Mouse (Mus musculus): ENCODE measurements around the gene Reln. TPM values are rescaled to one million over a fixed set of nuclear protein-coding genes. Genes with fewer than 3 reads are reported as not detected.
A peak's percentile ranks its signal among the peaks of the same experiment; 100 is the strongest.

Gene Reln
- total RNA-seq, 2 experiments from 2014 or later = 11.0 to 13.5 TPM

DNA sequence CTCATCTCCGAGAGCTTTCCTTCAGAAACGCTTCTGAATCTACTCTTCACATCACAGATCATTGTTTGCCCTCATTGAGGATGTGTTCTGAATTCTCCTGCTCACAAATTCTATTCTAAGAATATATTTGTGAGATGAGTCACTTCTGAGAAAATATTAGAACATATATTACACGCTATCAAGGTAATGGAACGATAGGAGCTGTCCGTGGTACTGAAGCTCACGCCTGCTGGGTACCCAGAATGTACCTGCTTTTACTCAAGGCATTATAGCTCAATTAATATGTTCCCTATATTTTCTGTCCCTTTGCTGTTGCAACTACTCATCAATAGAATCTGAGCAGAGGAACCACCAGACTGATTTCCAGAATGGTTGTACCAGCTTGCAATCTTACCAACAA is 107.7 kb downstream of the Reln start:
- DNase-seq (ENCODE audit: low spot score in 2 of 2) = peak in 1 of 2 experiments; percentile 13

GRCm38 (mm10) chr5:22224515-22224914 is 120.0 kb downstream of the Reln start:
- DNase-seq (ENCODE audit: low spot score in 2 of 2) = no peak

- no peak for DNase-seq (ENCODE audit: low spot score in 2 of 2)
These were observed 120.6 kb downstream of the Reln start for GRCm38 (mm10) chr5:22223940-22224339.

DNA sequence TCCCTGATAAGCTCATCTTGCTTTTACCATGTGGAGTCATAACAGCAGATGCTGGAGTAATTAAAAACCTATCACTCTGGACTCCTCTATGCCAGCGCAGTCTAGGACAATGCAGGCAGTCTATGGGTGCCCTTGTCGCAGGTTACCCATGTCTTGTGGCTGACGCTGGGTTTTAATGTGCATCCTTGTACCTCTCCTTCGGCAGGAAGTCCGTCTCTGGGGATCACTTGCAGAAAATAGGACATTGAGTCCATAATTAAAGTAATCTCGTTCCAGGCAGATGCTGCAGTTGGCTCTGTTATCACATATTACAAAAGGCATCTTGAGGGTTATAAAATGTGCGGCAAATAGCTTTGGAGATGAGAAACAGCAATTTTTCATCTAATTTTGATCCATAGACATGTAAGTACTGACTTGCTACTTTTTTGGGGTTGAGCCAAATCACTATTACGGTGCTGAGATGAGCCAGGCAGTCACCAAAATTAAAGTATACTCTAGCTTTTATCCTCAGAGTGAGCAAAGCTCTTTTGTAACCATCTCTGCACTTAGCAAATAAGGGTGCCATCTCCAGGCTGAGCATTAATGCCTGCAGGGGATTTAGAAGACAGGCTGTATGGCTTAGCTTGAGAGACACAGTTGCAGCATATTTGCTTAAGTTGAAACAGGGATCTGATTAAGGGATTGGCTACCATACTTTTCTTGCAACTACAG is 136.0 kb downstream of the Reln start:
- no peak for DNase-seq (ENCODE audit: low spot score in 2 of 2)

GRCm38 (mm10) chr5:22197926-22198325 is 146.6 kb downstream of the Reln start:
- DNase-seq (ENCODE audit: low spot score in 2 of 2) = no peak

DNA sequence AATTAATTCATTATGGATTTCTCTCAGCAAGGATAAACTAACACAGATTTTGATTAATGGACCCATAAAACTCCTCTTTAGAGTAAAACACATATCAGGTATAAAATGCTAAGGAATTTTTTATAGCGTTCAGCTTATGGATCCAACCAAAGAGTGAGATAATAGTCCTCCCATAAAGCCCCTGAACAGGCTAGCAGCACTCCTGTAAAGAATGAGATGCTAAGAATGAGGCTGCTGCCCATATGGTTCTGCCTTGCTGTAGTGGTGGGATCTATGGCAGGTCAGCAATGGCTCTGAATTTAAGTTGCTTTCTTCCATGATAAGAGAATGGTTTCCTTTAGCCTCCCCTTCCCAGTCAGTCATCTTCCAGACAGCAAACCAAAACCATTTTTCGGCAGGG is 147.6 kb downstream of the Reln start:
- no peak for DNase-seq (ENCODE audit: low spot score in 2 of 2)

GRCm38 (mm10) chr5:22196476-22196875 is 148.0 kb downstream of the Reln start:
- no peak for DNase-seq (ENCODE audit: low spot score in 2 of 2)

DNA sequence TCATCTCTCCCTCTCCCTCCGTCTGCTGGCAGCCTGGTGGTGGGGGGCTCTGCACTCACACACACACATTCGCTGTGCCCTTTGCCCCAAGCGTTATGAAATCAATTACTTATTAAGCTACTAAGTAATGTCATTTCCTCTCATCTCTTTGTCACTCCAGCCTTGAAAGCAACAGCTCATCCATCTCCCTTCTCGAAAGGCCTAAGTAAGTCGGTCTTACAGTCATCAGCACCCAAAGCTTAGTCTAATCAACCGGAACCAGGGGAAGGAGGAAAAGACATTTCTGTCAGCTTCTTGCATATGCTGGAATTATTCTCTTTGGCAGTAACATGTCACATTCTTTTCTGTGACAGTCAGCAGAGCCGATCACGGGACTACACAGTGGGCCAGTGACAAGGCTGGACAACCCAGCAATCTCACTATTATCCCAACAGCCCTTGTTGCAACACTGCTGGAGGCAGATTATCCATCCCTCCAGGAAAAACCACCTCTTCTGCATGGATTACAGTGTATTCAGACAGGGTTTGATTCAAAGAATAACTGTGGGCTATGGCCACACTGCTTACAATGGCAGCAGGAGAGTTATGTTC is 149.1 kb downstream of the Reln start:
- DNase-seq (ENCODE audit: low spot score in 2 of 2) = no peak

DNA sequence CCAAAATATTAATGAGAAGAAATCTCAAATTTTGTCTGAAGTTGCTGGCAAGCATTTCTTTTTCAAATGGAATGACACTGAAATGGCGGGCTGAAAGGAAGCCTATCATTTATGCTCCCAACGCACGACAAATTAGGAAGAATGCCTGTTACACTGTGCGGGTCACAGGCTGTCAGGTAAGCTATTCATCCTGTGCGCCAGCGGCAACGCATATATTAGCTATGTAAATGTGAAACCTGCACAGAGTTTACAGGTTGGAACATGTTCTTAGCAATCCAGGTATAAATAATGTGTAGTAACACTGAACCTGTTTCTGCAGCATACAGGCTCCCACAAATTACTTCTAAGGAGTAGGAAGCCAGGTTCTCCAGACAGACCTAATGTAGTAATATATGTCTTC is 152.7 kb downstream of the Reln start:
- DNase-seq (ENCODE audit: low spot score in 2 of 2) = no peak

GRCm38 (mm10) chr5:22190333-22190732 is 154.2 kb downstream of the Reln start:
- no peak for DNase-seq (ENCODE audit: low spot score in 2 of 2)

DNA sequence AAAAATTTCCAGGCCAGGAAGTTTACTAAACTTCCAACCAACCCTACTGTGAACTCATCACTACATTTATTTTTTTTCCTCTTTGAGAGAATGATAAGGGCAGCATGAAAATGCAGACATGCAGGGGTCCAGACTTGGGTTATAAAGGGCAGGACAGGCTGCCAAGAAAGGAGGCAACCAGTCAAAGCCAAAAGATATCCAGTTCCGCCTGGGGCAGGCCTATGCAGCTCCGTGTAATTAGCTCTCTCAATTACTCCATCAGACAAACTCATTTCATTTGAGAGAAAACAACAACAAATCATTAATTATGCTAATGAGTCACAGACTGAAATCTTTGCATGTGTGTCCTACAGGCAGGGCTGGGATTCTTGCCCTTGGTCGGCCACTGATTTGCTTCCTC is 156.9 kb downstream of the Reln start:
- DNase-seq (ENCODE audit: low spot score in 2 of 2) = no peak

DNA sequence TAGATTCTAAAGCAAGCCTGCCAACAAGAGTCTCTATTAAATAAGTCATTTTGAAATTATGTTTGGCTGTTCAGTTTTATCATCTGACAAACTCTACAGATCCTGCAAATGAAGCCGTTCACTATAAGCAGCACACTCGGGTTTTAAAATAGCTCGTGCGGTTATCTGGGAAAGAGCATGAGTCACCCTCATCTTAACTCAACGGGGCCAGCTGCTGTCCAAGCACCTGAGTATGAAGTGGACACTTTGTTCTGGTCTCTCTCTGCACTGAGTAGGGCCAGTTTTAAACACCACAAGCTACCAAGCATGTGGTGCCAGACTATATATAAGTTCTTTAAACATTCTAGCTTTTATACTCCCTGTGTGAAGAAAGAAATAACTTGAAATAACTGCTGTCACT is 168.0 kb downstream of the Reln start:
- no peak for DNase-seq (ENCODE audit: low spot score in 2 of 2)

DNA sequence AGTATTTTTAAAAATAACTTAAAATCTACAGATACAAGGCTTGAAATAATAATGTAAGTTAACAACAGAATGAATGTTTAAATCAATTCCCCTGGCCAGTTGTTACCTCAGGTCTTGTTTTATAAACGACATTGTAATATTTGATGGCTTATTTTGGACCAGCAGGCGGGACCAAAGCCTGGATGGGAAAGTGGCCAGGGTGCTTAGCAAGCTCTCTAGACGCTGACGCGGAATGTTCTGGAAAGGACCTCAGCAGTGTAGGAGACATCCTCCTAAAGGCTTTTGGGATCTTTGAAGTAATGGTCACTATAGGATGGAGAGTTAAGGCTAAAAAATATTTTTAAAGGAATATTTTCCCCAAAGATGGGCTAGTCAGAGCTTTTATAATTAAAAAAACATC is 173.2 kb downstream of the Reln start:
- DNase-seq (ENCODE audit: low spot score in 2 of 2) = no peak

GRCm38 (mm10) chr5:22164060-22164934 is 180.2 kb downstream of the Reln start:
- DNase-seq (ENCODE audit: low spot score in 2 of 2) = no peak

- DNase-seq (ENCODE audit: low spot score in 2 of 2) = no peak
These were observed 183.6 kb downstream of the Reln start for GRCm38 (mm10) chr5:22160935-22161334.

GRCm38 (mm10) chr5:22158754-22159153 is 185.7 kb downstream of the Reln start:
- DNase-seq (ENCODE audit: low spot score in 2 of 2) = no peak

DNA sequence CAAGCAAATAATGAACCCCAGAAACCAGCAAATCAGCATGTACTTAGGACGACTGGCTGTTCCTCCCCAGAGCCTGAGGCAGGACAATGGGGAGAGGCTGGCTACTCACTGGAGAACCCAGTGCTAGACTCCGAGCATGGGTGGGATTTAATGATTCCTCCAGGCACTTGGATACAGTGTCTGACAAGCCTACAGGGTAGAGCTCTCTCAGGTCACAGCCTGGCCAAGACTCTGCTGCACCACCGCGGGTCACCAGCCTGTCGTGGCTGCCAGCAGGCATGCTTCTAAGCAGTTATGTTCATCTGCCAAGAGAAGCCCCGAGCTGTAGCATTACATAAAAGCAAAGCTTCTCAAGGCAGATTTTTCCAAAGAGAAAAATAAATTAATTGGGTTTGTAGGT is 190.9 kb downstream of the Reln start:
- DNase-seq (ENCODE audit: low spot score in 2 of 2) = no peak

DNA sequence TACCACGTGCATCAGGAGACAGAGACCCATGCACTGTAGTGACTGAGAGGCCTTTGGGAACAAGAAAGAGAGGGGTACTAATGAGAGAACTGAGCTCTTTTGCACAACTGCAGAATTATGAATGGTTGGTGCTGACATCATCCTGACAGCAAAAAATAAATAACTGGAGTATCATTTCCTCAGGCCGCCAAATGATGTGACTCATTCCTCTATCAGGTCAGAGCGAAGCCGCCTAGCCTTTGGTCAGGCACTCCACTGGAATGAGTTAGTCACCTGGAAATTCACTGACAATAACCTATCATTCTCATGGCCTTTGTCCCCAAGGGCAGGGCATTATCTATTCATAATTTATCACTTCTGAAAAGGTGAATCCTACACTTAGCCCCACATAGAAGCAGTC is 202.7 kb downstream of the Reln start:
- DNase-seq (ENCODE audit: low spot score in 2 of 2) = no peak

- DNase-seq (ENCODE audit: low spot score in 2 of 2) = no peak
These were observed 205.5 kb downstream of the Reln start for GRCm38 (mm10) chr5:22139015-22139414.

GRCm38 (mm10) chr5:22134402-22134801 is 210.1 kb downstream of the Reln start:
- DNase-seq (ENCODE audit: low spot score in 2 of 2) = no peak

DNA sequence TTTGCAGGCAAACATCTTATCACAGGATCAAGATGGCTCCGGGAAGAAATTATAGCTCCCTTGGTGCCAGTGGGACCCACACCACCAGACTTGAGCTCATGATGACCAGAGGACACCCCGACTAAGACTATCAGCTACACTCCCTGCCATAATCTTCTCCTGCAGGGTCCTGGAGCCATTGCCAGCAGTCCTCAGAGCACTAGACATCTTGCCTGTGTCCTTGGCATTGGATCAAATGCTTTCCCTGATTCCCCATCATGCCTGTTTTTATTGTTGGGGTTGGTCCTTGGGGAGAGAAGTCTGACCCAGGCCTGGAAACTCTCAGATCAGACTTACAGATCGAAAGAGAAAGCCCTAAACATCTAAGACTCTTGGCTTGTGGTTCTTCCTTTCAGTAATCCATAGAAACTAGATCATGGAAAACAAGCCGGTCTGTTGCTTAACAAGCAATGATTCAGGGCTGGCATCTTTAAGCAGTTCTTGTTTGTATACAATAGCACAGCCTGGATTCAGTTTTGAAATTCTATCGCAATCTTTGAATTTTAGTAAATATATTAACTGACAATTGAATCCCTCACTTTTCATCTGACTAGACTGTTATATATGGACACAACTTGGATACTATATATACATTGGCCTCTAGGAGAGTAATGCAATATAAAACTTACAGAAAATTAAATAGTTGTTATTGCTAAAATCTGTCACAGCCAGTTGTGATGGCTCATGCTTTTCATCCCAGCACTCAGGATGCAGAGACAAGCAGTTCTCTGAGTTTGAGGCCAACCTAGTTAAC is 212.6 kb downstream of the Reln start:
- no peak for DNase-seq (ENCODE audit: low spot score in 2 of 2)
